Mouse (Mus musculus): ENCODE measurements around the gene Pard3.

GRCm38 (mm10) chr8:127345912-127346423 lies 282.3 kb downstream of the Pard3 start:
- TF ChIP-seq POLR2A (IDR thresholded peaks at IDR 0.05; ENCODE audit: control insufficient read depth, extremely low read depth, insufficient read depth, low read length, poor library complexity) (no peak), CTCF (IDR thresholded peaks at IDR 0.05; ENCODE audit: borderline replicate concordance, control insufficient read depth, extremely low read depth, insufficient read depth, low read length, poor library complexity) (no peak)
